Comparison of ENCODE assay signal across 9 mouse cellular contexts in the genomic region with DNA sequence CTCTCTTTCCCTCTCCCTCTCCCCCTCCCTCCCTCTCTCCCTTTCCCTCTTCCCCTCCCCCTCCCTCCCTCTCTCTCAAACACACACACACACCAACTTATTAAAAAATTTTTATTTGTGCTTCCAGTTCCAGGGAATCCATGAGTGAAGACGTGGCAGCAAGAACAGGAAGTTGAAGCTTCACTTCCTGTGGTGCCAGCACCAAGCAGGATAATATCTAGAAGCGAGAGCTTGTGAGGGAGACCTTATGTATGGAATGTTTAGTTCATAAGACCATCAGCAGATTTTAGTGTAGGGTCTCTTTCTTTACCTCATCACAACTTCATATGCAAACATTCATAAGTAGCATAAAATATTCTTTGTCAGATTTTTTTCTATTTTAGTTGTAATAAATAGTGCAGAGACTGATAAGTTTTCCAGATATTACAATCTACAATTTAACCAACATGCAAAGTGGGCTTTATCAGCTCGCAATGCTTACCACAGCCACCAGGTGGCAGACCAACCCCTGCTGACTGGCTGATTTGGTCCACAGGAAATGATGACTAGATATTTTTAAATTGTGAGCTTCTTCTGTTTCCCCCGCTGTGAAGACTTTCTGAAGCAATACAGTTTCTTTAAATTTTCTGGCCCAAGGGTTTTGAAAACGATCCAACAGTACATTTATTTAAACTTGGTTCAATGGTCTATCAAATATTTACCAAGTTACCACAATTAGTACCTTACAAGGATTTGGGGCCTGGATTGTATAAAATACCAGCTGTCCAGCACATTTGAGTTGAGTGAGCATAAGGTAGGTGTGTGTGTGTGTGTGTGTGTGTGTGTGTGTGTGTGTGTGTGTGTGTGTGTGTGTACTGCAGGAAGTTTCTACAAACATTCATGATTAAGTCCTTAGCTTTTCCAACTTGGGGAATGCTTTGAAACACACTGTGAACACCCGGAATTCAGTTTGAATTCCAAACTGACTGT. TPM values are rescaled to one million over a fixed set of nuclear protein-coding genes. Genes with fewer than 3 reads are reported as not detected.
DNase-seq lines count a peak whose midpoint lies in the region; ATAC-seq and TF ChIP-seq lines count a peak whose summit lies in the region.
"Had no signal": no experiment of that assay in that cellular context is flagged by ENCODE, and none has a peak within 500 bp of the region (broad histone marks: within the 10 kb centered on the region; RNA-seq: fewer than 3 reads in every experiment).

No protein-coding gene starts in this region.

- H3K4me1 ChIP-seq in midbrain, embryonic 11.5 days (ENCODE audit: control insufficient read depth, insufficient read depth, low read length), result no peaks in the 10 kb centered on the region
- H3K4me1 ChIP-seq in midbrain, embryonic 15.5 days, result no peaks in the 10 kb centered on the region
- no peaks in the 10 kb centered on the region for H3K4me1 ChIP-seq in hindbrain, postnatal 0 days (ENCODE audit: insufficient read depth, low read length)
- no peaks in the 10 kb centered on the region for H3K4me1 ChIP-seq in stomach, embryonic 14.5 days (ENCODE audit: control insufficient read depth, insufficient read depth, low read length)
- H3K4me1 ChIP-seq: embryonic facial prominence, embryonic 13.5 days had no signal

- no peak overlapping the region for H3K4me2 ChIP-seq in midbrain, embryonic 11.5 days
- no peak overlapping the region for H3K4me2 ChIP-seq in midbrain, embryonic 15.5 days
- H3K4me2 ChIP-seq in hindbrain, postnatal 0 days (ENCODE audit: low read depth, low read length), result no peak overlapping the region
- H3K4me2 ChIP-seq in stomach, embryonic 14.5 days (replicated peaks; ENCODE audit: low read depth, low read length), result no peak overlapping the region
- H3K4me2 ChIP-seq: embryonic facial prominence, embryonic 13.5 days had no signal

- WGBS in midbrain, embryonic 11.5 days, result 21% methylated on average over 6 of the region's 6 CpGs
- 24% methylated on average over 6 of the region's 6 CpGs for WGBS in midbrain, embryonic 15.5 days
- WGBS in hindbrain, postnatal 0 days, result 22% methylated on average over 6 of the region's 6 CpGs
- 16% methylated on average over 6 of the region's 6 CpGs for WGBS in stomach, embryonic 14.5 days

- TF ChIP-seq CTCF in hindbrain, postnatal 0 days (IDR thresholded peaks at IDR 0.05; ENCODE audit: low read depth), result peak; percentile 88

- intact Hi-C loops in left cerebral cortex, postnatal 36 days (cut with DNase I), result loop anchor here (1.0 to 10.0 kb wide), 2 partner anchors 69 to 313 kb away; no protein-coding TSS in a partner anchor

- no peak overlapping the region for H3K27ac ChIP-seq in midbrain, embryonic 11.5 days (ENCODE audit: low read depth, low read length)
- H3K27ac ChIP-seq in midbrain, embryonic 15.5 days, result no peak overlapping the region
- H3K27ac ChIP-seq in hindbrain, postnatal 0 days, result no peak overlapping the region
- peak overlapping the region; percentile 56; the same call in 1 of the 2 replicates for H3K27ac ChIP-seq in stomach, embryonic 14.5 days (ENCODE audit: low read length)
- H3K27ac ChIP-seq: embryonic facial prominence, embryonic 13.5 days had no signal

- H3K4me3 ChIP-seq in midbrain, embryonic 11.5 days (ENCODE audit: low read depth, low read length), result no peak overlapping the region
- no peak overlapping the region for H3K4me3 ChIP-seq in midbrain, embryonic 15.5 days
- H3K4me3 ChIP-seq in hindbrain, postnatal 0 days (ENCODE audit: low read length), result no peak overlapping the region
- no peak overlapping the region for H3K4me3 ChIP-seq in stomach, embryonic 14.5 days (ENCODE audit: low read depth, low read length)
- H3K4me3 ChIP-seq: embryonic facial prominence, embryonic 13.5 days had no signal

- H3K9me3 ChIP-seq in midbrain, embryonic 11.5 days (ENCODE audit: control insufficient read depth, low read length), result no peaks in the 10 kb centered on the region
- H3K9me3 ChIP-seq in midbrain, embryonic 15.5 days, result no peaks in the 10 kb centered on the region
- H3K9me3 ChIP-seq in hindbrain, postnatal 0 days (ENCODE audit: low read length), result no peaks in the 10 kb centered on the region
- no peaks in the 10 kb centered on the region for H3K9me3 ChIP-seq in stomach, embryonic 14.5 days (ENCODE audit: control insufficient read depth, low read depth, low read length)
- H3K9me3 ChIP-seq: embryonic facial prominence, embryonic 13.5 days had no signal

- H3K36me3 ChIP-seq in midbrain, embryonic 11.5 days (ENCODE audit: control insufficient read depth, insufficient read depth, low read length), result no peaks in the 10 kb centered on the region
- H3K36me3 ChIP-seq in midbrain, embryonic 15.5 days (replicated peaks), result no peaks in the 10 kb centered on the region
- no peaks in the 10 kb centered on the region for H3K36me3 ChIP-seq in hindbrain, postnatal 0 days (ENCODE audit: insufficient read depth, low read length)
- H3K36me3 ChIP-seq in stomach, embryonic 14.5 days (ENCODE audit: control insufficient read depth, insufficient read depth, low read length), result no peaks in the 10 kb centered on the region
- H3K36me3 ChIP-seq: embryonic facial prominence, embryonic 13.5 days had no signal

- no peak for ATAC-seq in midbrain, embryonic 11.5 days (ENCODE audit: low FRiP score)
- ATAC-seq in midbrain, embryonic 15.5 days (replicated peaks), result no peak; the same call in 1 of the 2 replicates
- 0 out of 2 replicates have a peak, but pooled peaks have one; percentile 30 for ATAC-seq in hindbrain, postnatal 0 days
- ATAC-seq in monocyte, adult 5-6 weeks (replicated peaks; ENCODE audit: insufficient number of reproducible peaks, low FRiP score, low TSS enrichment, poor library complexity, severe bottlenecking), result peak; percentile 64
- no peak; the same call in 1 of the 2 replicates for ATAC-seq in stomach, embryonic 14.5 days (ENCODE audit: insufficient number of reproducible peaks, insufficient read depth, low FRiP score, low read depth)

- no peak overlapping the region for H3K9ac ChIP-seq in midbrain, embryonic 11.5 days (ENCODE audit: low read length)
- no peak overlapping the region for H3K9ac ChIP-seq in midbrain, embryonic 15.5 days
- H3K9ac ChIP-seq in hindbrain, postnatal 0 days (replicated peaks; ENCODE audit: low read length), result no peak overlapping the region
- no peak overlapping the region for H3K9ac ChIP-seq in stomach, embryonic 14.5 days (replicated peaks; ENCODE audit: low read depth, low read length)
- H3K9ac ChIP-seq: embryonic facial prominence, embryonic 13.5 days had no signal

- peak; percentile 97 for DNase-seq in midbrain, embryonic 11.5 days (ENCODE audit: low spot score, missing footprints)
- peak; percentile 81 for DNase-seq in cerebellum, adult 8-10 months
- peak; percentile 81 to 85 for DNase-seq in frontal cortex, postnatal 36 days (ENCODE audit: low spot score in 2 of 2)
- DNase-seq in hindbrain, postnatal 0 days (ENCODE audit: low spot score), result peak; percentile 86
- peak; percentile 66 to 72 for DNase-seq in left cerebral cortex, postnatal 36 days (ENCODE audit: low spot score in 2 of 2)

- no peaks in the 10 kb centered on the region for H3K27me3 ChIP-seq in midbrain, embryonic 11.5 days (ENCODE audit: control insufficient read depth, insufficient read depth, low read length)
- no peaks in the 10 kb centered on the region for H3K27me3 ChIP-seq in midbrain, embryonic 15.5 days (replicated peaks)
- no peaks in the 10 kb centered on the region for H3K27me3 ChIP-seq in hindbrain, postnatal 0 days (ENCODE audit: insufficient read depth, low read length)
- H3K27me3 ChIP-seq in stomach, embryonic 14.5 days (ENCODE audit: control insufficient read depth, insufficient read depth, low read length), result no peaks in the 10 kb centered on the region
- H3K27me3 ChIP-seq: embryonic facial prominence, embryonic 13.5 days had no signal

RNA-seq across cellular contexts. Expression of gene Rpia, which starts 19.8 kb away (rescaled TPM):
- polyA plus RNA-seq in midbrain, embryonic 11.5 days (2014; fragmentation: Nextera tagmentation; extraction: Ambion mirVana), result 1.9 TPM in 2 replicates
- 2.6 and 3.0 TPM in 2 replicates for polyA plus RNA-seq in midbrain, embryonic 15.5 days (2015; fragmentation: Nextera tagmentation; extraction: Ambion mirVana)
- 7.1 and 9.0 TPM in 2 replicates for total RNA-seq in hindbrain, postnatal 0 days (2014; rRNA removed)
- 1.7 and 2.2 TPM in 2 replicates for polyA plus RNA-seq in hindbrain, postnatal 0 days (2015; fragmentation: Nextera tagmentation; extraction: Ambion mirVana)
- 10 to 100 TPM; 11.1 to 14.3 TPM for total RNA-seq in left cerebral cortex, postnatal 36 days (2021)
- 52.8 to 74.0 TPM (median 63.0 TPM) in 3 replicates for total RNA-seq in monocyte, adult 5-6 weeks (2017)
- polyA plus RNA-seq in stomach, embryonic 14.5 days (2014; fragmentation: Nextera tagmentation; extraction: Ambion mirVana), result 4.5 and 4.8 TPM in 2 replicates

RNA-seq across cellular contexts. Expression of gene Eif2ak3, which starts 32.5 kb away (rescaled TPM):
- polyA plus RNA-seq in midbrain, embryonic 11.5 days (2014; fragmentation: Nextera tagmentation; extraction: Ambion mirVana), result 8.9 and 9.8 TPM in 2 replicates
- polyA plus RNA-seq in midbrain, embryonic 15.5 days (2015; fragmentation: Nextera tagmentation; extraction: Ambion mirVana), result 14.1 and 14.6 TPM in 2 replicates
- 18.3 and 25.6 TPM in 2 replicates for total RNA-seq in hindbrain, postnatal 0 days (2014; rRNA removed)
- polyA plus RNA-seq in hindbrain, postnatal 0 days (2015; fragmentation: Nextera tagmentation; extraction: Ambion mirVana), result 7.6 and 8.2 TPM in 2 replicates
- total RNA-seq in left cerebral cortex, postnatal 36 days (2021), result 10 to 100 TPM; 23.4 to 25.2 TPM
- 43.7 to 49.5 TPM (median 48.6 TPM) in 3 replicates for total RNA-seq in monocyte, adult 5-6 weeks (2017)
- 10.2 and 12.5 TPM in 2 replicates for polyA plus RNA-seq in stomach, embryonic 14.5 days (2014; fragmentation: Nextera tagmentation; extraction: Ambion mirVana)

Comparison
In these comparisons a context has a peak if more than half of its experiments do, and no peak if none do; other contexts are left out.
1. ATAC-seq: peak in hindbrain, postnatal 0 days (single experiment) and monocyte, adult 5-6 weeks (single experiment); none in midbrain, embryonic 11.5 days (single experiment), midbrain, embryonic 15.5 days (single experiment) and stomach, embryonic 14.5 days (single experiment).
2. Peak in every context shown above with its lines, with median percentiles within 50 percentile points of each other: DNase-seq.